Mouse (Mus musculus) heart, embryonic 15.5 days (tissue): ENCODE results near the gene BC030499. TPM values are rescaled to one million over a fixed set of nuclear protein-coding genes. Genes with fewer than 3 reads are reported as not detected.
"Not testable (repeated sequence)": the region's sequence is repeated elsewhere in the genome, so short reads cannot be mapped to it uniquely, and the experiment has no call there.

Source experiments
- ATAC-seq: fragments of 200-750 bp; cut with Nextera tagmentation; replicated peaks from 2 replicates; pipeline ENCODE4 v1.8.0; 2017; ENCODE audit warnings: low read depth, moderate TSS enrichment; ENCODE audit not compliant: insufficient number of reproducible peaks, insufficient read depth, low FRiP score
- H3K27ac ChIP-seq: fragments of 300-500 bp; sonication (generic); 2 replicates; pipeline ENCODE4 v1.5.1; 2015; ENCODE audit warnings: mild to moderate bottlenecking, inconsistent platforms
- H3K27me3 ChIP-seq: fragments of 300-500 bp; sonication (generic); 2 replicates; pipeline ENCODE4 v1.6.1; 2015; ENCODE audit warnings: inconsistent platforms
- H3K36me3 ChIP-seq: fragments of 300-500 bp; sonication (generic); 2 replicates; pipeline ENCODE4 v1.6.1; 2015; ENCODE audit warnings: mild to moderate bottlenecking, inconsistent platforms
- H3K4me1 ChIP-seq: fragments of 300-500 bp; sonication (generic); replicated peaks from 2 replicates; pipeline ENCODE4 v1.6.1; 2015; ENCODE audit warnings: inconsistent platforms
- H3K4me2 ChIP-seq: fragments of 300-500 bp; sonication (generic); 2 replicates; pipeline ENCODE4 v1.6.1; 2015; ENCODE audit warnings: inconsistent platforms, mild to moderate bottlenecking, moderate library complexity
- H3K4me3 ChIP-seq: fragments of 300-500 bp; sonication (generic); 2 replicates; pipeline ENCODE4 v1.5.1; 2015; ENCODE audit warnings: mild to moderate bottlenecking, inconsistent platforms
- H3K9ac ChIP-seq: fragments of 300-500 bp; sonication (generic); 2 replicates; pipeline ENCODE4 v1.6.1; 2015; ENCODE audit warnings: mild to moderate bottlenecking, inconsistent platforms
- H3K9me3 ChIP-seq: fragments of 300-500 bp; sonication (generic); replicated peaks from 2 replicates; pipeline ENCODE4 v1.6.1; 2016; ENCODE audit warnings: inconsistent platforms
- WGBS: fragments of 180-500 bp; shearing (Covaris S2); methylation state at CpG from one replicate; pipeline ENCODE4 v1.1.7; 2015; ENCODE audit warnings: mixed read lengths; 5-methylcytosine and 5-hydroxymethylcytosine counted together
- polyA plus RNA-seq: library from polyadenylated mRNA; unstranded; fragments of >200 nt; fragmentation: Nextera tagmentation; extraction: Ambion mirVana; gene quantifications from 2 replicates; pipeline ENCODE4 v1.2.1, GENCODE M21; 2015

Gene BC030499
- polyA plus RNA-seq, 1 experiment from 2014 or later: 0.23 TPM

DNA sequence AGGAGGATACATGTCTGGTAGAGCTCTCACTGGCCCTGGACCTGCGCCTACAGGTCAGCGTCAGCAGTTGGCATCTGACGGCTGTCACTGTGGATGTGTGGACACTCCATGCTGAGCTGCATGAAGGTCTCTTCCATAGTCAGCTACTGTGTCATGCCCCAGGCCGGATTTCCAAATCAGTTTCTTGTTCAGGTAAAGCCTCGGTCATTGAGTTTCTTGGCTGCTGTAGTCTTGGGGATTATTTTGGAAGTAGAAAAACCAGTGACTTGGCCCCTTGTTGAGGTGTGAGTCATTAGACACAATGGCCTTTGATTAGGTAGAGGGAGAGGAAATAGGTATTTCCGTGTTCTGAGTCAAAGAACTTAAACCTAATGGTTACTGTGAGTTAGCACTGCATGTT lies 25.1 kb upstream of the BC030499 start:
- 86% methylated on average over 6 of the region's 6 CpGs for WGBS

DNA sequence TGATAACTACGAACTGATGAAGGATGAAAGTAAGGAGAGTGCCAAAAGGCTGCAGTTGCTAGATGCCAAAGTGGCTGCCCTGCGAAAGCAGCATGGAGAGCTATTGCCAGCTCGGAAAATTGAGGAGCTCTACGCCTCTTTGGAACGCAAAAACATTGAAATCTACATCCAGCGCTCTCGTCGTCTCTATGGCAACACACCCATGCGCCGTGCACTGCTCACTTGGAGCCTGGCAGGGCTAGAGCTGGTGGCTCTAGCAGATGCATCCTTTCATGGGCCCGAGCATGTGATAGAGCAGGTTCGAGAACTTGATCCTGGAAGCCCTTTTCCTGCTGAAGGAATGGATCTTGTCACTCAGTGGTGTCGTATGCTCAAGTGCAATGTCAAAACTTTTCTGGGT lies 18.7 kb upstream of the BC030499 start:
- H3K9me3 ChIP-seq: no peaks in the 10 kb centered on the region
- WGBS: 83% methylated on average over 13 of the region's 13 CpGs
- ATAC-seq: no peak

More for the DNA sequence above, 25.1 kb upstream of the BC030499 start:
- peaks cover 13% of the 10 kb centered on the region for H3K4me1 ChIP-seq
- no peaks in the 10 kb centered on the region for H3K27me3 ChIP-seq
- no peaks in the 10 kb centered on the region for H3K9me3 ChIP-seq
- no peak overlapping the region for H3K27ac ChIP-seq
- H3K4me2 ChIP-seq: no peak overlapping the region
- no peak for ATAC-seq
- peaks cover 70% of the 10 kb centered on the region for H3K36me3 ChIP-seq
- no peak overlapping the region for H3K4me3 ChIP-seq
- no peak overlapping the region for H3K9ac ChIP-seq

DNA sequence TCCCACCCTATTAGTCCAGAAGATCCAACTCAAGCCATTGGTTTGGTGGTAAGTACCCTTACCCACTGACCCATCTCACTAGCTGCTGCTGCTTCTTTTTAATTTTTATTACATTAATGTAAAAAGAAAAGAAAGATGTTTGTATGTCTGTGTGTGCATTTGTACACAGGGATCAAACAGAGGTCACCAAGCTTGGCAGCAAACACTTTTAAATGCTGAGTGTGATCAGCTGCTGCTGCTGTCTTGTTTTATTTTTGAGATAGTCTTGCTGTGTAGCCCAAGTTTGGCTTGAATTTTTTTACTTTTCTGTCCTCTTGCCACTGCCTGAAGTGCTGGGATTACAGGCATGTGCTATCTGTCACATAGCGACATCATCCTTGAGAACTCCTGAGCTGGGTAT lies 15.0 kb upstream of the BC030499 start:
- ATAC-seq: no peak
- WGBS: 97% methylated on average over 1 of the region's 1 CpGs
- no peak overlapping the region for H3K27ac ChIP-seq
- no peaks in the 10 kb centered on the region for H3K27me3 ChIP-seq
- H3K9me3 ChIP-seq: no peaks in the 10 kb centered on the region
- H3K4me2 ChIP-seq: no peak overlapping the region
- 0 out of 2 replicates have a peak, but pooled peaks cover 3% of the 10 kb centered on the region for H3K4me1 ChIP-seq
- no peak overlapping the region for H3K4me3 ChIP-seq
- H3K9ac ChIP-seq: no peak overlapping the region
- peaks cover 97% of the 10 kb centered on the region for H3K36me3 ChIP-seq

More for the DNA sequence above, 18.7 kb upstream of the BC030499 start:
- Histone ChIP-seq H3K36me3 (peaks cover 96% of the 10 kb centered on the region), H3K4me3 (no peak overlapping the region), H3K27ac (no peak overlapping the region), H3K4me1 (no peaks in the 10 kb centered on the region), H3K27me3 (no peaks in the 10 kb centered on the region), H3K9ac (no peak overlapping the region), H3K4me2 (no peak overlapping the region)

DNA sequence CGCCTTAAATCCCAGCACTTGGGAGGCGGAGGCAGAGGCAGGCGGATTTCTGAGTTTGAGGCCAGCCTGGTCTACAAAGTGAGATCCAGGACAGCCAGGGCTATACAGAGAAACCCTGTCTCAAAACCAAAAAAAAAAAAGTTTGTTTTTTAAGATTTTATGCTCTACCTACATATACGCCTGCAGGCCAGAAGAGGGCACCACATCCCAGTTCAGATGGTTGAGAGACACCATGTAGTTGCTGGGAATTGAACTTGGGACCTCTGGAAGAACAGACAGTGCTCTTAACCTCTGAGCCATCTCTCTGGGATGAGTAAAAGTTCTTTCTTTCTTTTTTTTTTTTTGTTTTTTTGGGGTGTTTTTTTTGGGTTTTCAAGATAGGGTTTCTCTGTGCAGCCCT lies 14.5 kb upstream of the BC030499 start:
- not testable (repeated sequence) for H3K27me3 ChIP-seq, H3K9ac ChIP-seq, H3K4me3 ChIP-seq, H3K4me1 ChIP-seq, ATAC-seq, H3K27ac ChIP-seq, H3K4me2 ChIP-seq, H3K9me3 ChIP-seq
- H3K36me3 ChIP-seq: peaks cover 98% of the 10 kb centered on the region
- 94% methylated on average over 4 of the region's 4 CpGs for WGBS

DNA sequence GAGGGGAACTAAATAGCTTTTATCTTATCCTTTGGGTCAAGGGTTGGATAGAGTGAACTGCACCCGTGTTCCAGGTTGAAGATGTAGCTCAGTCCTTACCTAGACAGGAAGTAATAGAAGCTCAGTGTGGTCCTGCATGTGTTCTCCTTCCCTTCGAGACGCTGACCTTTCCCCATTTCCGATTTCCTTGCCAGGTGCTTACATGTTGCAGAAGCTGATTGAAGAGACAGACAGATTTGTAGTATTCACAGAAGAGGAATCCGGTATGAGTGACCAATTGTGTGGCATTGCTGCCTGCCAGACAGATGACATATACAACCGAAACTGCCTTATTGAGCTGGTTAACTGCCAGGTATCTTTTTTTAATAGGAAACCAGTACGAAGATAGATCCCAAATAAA lies 11.8 kb upstream of the BC030499 start:
- Histone ChIP-seq H3K27me3 (no peaks in the 10 kb centered on the region), H3K27ac (no peak overlapping the region), H3K36me3 (peaks cover 98% of the 10 kb centered on the region), H3K4me1 (0 out of 2 replicates have a peak, but pooled peaks cover 3% of the 10 kb centered on the region), H3K4me2 (no peak overlapping the region), H3K4me3 (no peak overlapping the region), H3K9ac (no peak overlapping the region), H3K9me3 (no peaks in the 10 kb centered on the region)
- WGBS: 73% methylated on average over 7 of the region's 7 CpGs
- ATAC-seq: no peak

DNA sequence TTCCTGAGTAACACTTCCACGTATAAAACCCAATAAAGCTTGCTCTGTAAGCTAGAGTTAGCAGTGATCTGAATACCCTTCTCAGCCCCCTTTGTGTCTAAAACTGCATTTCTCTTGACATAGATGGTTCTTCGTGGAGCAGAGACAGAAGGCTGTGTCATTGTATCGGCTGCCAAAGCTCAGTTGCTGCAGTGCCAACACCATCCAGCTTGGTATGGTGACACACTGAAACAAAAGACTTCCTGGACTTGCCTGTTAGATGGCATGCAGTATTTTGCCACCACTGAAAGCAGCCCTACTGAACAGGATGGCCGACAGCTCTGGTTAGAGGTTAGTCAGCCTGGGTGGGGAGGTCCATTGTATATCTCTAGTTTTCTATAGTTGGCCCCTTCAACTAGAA lies 11.1 kb upstream of the BC030499 start:
- no peak overlapping the region for H3K27ac ChIP-seq
- H3K4me3 ChIP-seq: no peak overlapping the region
- H3K36me3 ChIP-seq: peaks cover 98% of the 10 kb centered on the region
- no peak overlapping the region for H3K4me2 ChIP-seq
- 91% methylated on average over 4 of the region's 4 CpGs for WGBS
- H3K9ac ChIP-seq: no peak overlapping the region
- 0 out of 2 replicates have a peak, but pooled peaks cover 3% of the 10 kb centered on the region for H3K4me1 ChIP-seq
- H3K27me3 ChIP-seq: no peaks in the 10 kb centered on the region
- ATAC-seq: no peak
- H3K9me3 ChIP-seq: no peaks in the 10 kb centered on the region

DNA sequence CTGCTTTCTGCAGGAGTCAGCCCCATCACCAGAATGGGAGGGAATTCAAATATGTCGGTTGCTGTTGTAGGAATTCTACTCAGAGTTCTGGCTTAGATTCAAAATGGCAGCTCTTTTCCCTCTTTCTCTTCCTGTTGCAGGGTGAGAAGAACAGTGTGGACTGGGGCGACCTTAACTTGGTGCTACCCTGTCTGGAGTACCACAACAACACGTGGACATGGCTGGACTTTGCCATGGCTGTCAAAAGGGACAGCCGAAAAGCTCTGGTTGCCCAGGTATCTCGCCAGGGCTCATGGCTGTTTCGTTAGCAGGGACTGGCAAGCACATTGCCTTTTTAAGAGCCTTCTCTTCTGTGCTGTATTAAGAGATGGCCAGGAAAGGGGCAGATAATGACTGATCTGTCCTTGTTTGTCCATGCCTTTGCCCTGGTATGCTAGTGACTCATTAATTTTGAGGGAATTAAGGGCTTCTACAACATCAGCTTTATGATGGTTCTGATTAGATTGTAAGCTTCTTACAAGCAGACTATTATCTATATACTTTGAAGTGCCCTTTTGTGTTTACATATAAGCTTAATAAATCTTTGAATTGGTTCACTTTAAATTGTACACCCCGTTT lies 1.4 kb upstream of the BC030499 start:
- no peaks in the 10 kb centered on the region for H3K9me3 ChIP-seq
- H3K4me3 ChIP-seq: no peak overlapping the region
- WGBS: 89% methylated on average over 7 of the region's 7 CpGs
- no peak for ATAC-seq
- H3K9ac ChIP-seq: no peak overlapping the region
- no peak overlapping the region for H3K27ac ChIP-seq
- no peaks in the 10 kb centered on the region for H3K4me1 ChIP-seq
- H3K4me2 ChIP-seq: no peak overlapping the region
- no peaks in the 10 kb centered on the region for H3K27me3 ChIP-seq
- H3K36me3 ChIP-seq: peaks cover 79% of the 10 kb centered on the region

DNA sequence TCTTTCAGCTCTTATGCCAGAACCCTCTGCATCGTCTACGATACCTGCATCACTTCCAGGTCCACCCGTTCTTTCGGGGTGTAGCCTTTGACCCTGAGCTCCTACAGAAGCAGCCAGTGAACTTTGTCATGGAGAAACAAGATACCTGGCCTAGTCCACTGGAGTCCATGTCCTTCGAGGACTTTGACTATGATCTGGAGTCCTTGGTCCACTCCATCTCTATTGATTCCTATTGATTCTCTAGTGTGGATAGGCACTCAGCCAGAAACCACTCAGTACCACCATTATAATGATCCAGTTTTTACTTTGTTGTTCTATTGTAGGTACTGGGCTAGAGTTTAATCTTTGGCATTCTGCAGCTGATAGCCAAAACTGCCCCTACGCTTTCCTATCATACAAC lies 3.9 kb downstream of the BC030499 start:
- H3K27me3 ChIP-seq: no peaks in the 10 kb centered on the region
- H3K4me2 ChIP-seq: no peak overlapping the region
- no peak for ATAC-seq
- peaks cover 30% of the 10 kb centered on the region for H3K36me3 ChIP-seq
- no peak overlapping the region for H3K27ac ChIP-seq
- 93% methylated on average over 6 of the region's 6 CpGs for WGBS
- H3K4me3 ChIP-seq: no peak overlapping the region
- H3K4me1 ChIP-seq: no peaks in the 10 kb centered on the region
- no peak overlapping the region for H3K9ac ChIP-seq
- H3K9me3 ChIP-seq: no peaks in the 10 kb centered on the region; the same call in 1 of the 2 replicates

DNA sequence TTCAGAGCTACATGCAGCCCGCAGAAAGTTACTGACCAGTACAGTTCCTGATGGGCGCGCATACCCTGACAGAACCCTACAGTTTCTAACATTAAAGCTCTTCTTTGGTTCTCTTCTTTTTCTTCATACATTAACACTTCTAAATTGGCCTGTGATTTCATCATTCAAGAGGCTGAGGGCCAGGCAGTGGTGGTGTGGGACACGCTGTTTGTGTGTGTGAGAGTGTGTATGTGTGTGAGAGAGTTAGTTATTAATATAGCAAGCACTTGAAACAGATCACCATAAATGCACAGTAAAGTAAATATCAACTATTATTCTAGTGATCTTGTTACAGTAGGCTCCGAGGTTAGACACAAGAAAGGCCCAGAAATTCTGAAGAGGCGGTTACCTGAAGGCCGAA lies 10.3 kb downstream of the BC030499 start:
- 62% methylated on average over 7 of the region's 7 CpGs for WGBS
- no peak for ATAC-seq
- no peaks in the 10 kb centered on the region for H3K27me3 ChIP-seq
- H3K36me3 ChIP-seq: peaks cover 21% of the 10 kb centered on the region
- peaks cover 12% of the 10 kb centered on the region for H3K4me1 ChIP-seq
- peak overlapping the region; percentile 74 for H3K4me3 ChIP-seq
- H3K9me3 ChIP-seq: no peaks in the 10 kb centered on the region; the same call in 1 of the 2 replicates
- H3K9ac ChIP-seq: peak overlapping the region; percentile 75
- peak overlapping the region; percentile 83 for H3K4me2 ChIP-seq
- H3K27ac ChIP-seq: peak overlapping the region; percentile 63

DNA sequence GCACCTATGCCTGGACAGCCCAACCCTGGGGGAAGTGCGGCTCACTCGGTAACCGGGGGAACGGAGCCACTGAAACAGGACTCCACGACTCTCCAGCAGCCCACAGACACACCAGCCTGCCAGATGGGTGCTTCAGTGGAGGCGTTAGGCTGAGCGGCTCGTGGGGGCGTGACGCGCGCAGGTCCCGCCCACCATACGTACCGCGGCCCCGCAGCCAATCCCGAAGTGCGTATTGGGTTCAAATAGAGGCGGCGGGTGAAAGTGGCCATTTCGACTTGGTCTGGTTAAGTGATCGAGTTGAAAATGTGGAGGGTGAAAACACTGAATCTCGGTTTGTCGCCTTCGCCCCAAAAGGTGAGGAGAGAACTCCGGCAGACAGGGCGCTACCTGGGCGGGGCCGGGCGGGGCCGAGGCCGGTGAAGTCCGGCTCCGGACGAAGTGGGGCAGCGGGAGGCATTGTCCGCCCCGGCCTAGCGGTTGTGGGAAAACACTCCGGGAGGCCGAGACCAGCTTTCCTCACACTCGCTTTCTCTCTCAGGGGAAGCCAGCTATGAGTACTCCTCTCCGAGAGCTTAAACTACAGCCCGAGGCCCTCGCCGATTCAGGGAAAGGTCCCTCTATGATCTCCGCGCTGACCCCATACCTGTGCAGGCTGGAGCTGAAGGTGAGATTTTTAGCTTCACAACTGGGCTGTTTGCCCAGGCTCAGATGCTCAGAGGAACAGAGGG lies 10.9 kb downstream of the BC030499 start, which contains the start of gene Spag5:
TSS of gene Spag5 (plus strand) at position 173 of the 728 bp plus-strand sequence.
- H3K36me3 ChIP-seq: peaks cover 21% of the 10 kb centered on the region
- WGBS: under 1% methylated on average over 49 of the region's 49 CpGs

DNA sequence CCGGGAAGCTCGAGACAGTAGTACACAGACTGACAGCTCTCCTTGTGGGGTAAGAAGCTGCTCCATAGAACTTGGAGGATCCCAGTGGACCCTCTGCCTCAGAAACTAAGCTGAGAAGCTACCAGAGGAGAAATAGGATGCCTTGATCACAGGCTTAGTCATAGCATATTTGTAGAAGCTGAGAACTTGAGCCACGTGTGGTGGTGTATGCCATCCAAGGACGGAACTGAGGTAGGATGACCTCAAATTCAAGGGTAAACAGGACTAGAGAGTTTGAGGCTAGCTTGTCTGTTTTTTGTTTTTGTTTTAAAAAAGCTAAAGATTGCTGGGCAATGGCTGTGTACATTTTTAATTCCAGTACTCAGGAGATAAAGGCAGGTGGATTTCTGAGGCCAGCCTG lies 14.6 kb downstream of the BC030499 start:
- no peak overlapping the region for H3K27ac ChIP-seq
- no peak for ATAC-seq

More for the DNA sequence above, 10.9 kb downstream of the BC030499 start, which contains the start of gene Spag5:
- Histone ChIP-seq H3K27me3 (no peaks in the 10 kb centered on the region), H3K4me1 (peaks cover 12% of the 10 kb centered on the region), H3K9me3 (no peaks in the 10 kb centered on the region; the same call in 1 of the 2 replicates), H3K27ac (peak within 1 kb of the TSS; percentile 80), H3K4me3 (peak within 1 kb of the TSS; percentile 74), H3K4me2 (peak within 1 kb of the TSS; percentile 83), H3K9ac (peak within 1 kb of the TSS; percentile 75)
- peak; percentile 99 for ATAC-seq

More for the DNA sequence above, 14.6 kb downstream of the BC030499 start:
- Histone ChIP-seq H3K4me2 (no peak overlapping the region), H3K9me3 (no peaks in the 10 kb centered on the region), H3K36me3 (peaks cover 34% of the 10 kb centered on the region), H3K4me1 (peaks cover 12% of the 10 kb centered on the region), H3K27me3 (no peaks in the 10 kb centered on the region), H3K9ac (no peak overlapping the region), H3K4me3 (no peak overlapping the region)
- 79% methylated on average over 4 of the region's 4 CpGs for WGBS
